Mouse (Mus musculus) fat pad, adult 2 months (tissue): Measurements from ENCODE around the gene Asic2.

ENCODE experiments used
- DNase-seq: peaks from one replicate; pipeline ENCODE4 v3.0.0-alpha.2; 2011; ENCODE audit warnings: low read depth, low spot score; ENCODE audit errors: extremely low read depth

Asic2 gene

GRCm38 (mm10) chr11:81146574-81147157 is 821.6 kb downstream of the Asic2 start:
- no peak for DNase-seq

GRCm38 (mm10) chr11:81135141-81135540 is 833.1 kb downstream of the Asic2 start:
- DNase-seq = no peak

- DNase-seq = no peak
Observed at GRCm38 (mm10) chr11:81133950-81134349, 834.3 kb downstream of the Asic2 start.

- DNase-seq = no peak
Observed at GRCm38 (mm10) chr11:81132669-81133068, 835.6 kb downstream of the Asic2 start.

GRCm38 (mm10) chr11:81124363-81124762 is 843.9 kb downstream of the Asic2 start:
- DNase-seq = no peak

- no peak for DNase-seq
Observed at GRCm38 (mm10) chr11:81120024-81120576, 848.2 kb downstream of the Asic2 start.

GRCm38 (mm10) chr11:81118055-81118454 is 850.2 kb downstream of the Asic2 start:
- DNase-seq = no peak

GRCm38 (mm10) chr11:81115666-81116065 is 852.6 kb downstream of the Asic2 start:
- no peak for DNase-seq

GRCm38 (mm10) chr11:81111626-81112025 is 856.6 kb downstream of the Asic2 start:
- DNase-seq = no peak

- no peak for DNase-seq
Observed at GRCm38 (mm10) chr11:81110049-81110448, 858.2 kb downstream of the Asic2 start.

GRCm38 (mm10) chr11:81106949-81107348 is 861.3 kb downstream of the Asic2 start:
- DNase-seq = no peak

GRCm38 (mm10) chr11:81100829-81101228 is 867.4 kb downstream of the Asic2 start:
- no peak for DNase-seq

GRCm38 (mm10) chr11:81096011-81096410 is 872.2 kb downstream of the Asic2 start:
- no peak for DNase-seq

GRCm38 (mm10) chr11:81094581-81094980 is 873.7 kb downstream of the Asic2 start:
- DNase-seq = no peak

GRCm38 (mm10) chr11:81092161-81092560 is 876.1 kb downstream of the Asic2 start:
- DNase-seq = no peak

- no peak for DNase-seq
Observed at GRCm38 (mm10) chr11:81083822-81084221, 884.4 kb downstream of the Asic2 start.

- DNase-seq = no peak
Observed at GRCm38 (mm10) chr11:81080076-81080805, 888.0 kb downstream of the Asic2 start.

- no peak for DNase-seq
Observed at GRCm38 (mm10) chr11:81079237-81079636, 889.0 kb downstream of the Asic2 start.

- DNase-seq = no peak
Observed at GRCm38 (mm10) chr11:81071836-81072235, 896.4 kb downstream of the Asic2 start.

- DNase-seq = no peak
Observed at GRCm38 (mm10) chr11:81065386-81065785, 902.9 kb downstream of the Asic2 start.

GRCm38 (mm10) chr11:81064006-81064405 is 904.3 kb downstream of the Asic2 start:
- DNase-seq = no peak

- DNase-seq = no peak
Observed at GRCm38 (mm10) chr11:81060077-81060476, 908.2 kb downstream of the Asic2 start.
